Mouse (Mus musculus): ENCODE data around the gene Nek10. TPM values are rescaled to one million over a fixed set of nuclear protein-coding genes. Genes with fewer than 3 reads are reported as not detected.
"Not testable (repeated sequence)": the region's sequence is repeated elsewhere in the genome, so short reads cannot be mapped to it uniquely, and the experiment has no call there.

Gene Nek10
- polyA plus RNA-seq, 1 experiment from 2014 or later: 0.01 TPM

DNA sequence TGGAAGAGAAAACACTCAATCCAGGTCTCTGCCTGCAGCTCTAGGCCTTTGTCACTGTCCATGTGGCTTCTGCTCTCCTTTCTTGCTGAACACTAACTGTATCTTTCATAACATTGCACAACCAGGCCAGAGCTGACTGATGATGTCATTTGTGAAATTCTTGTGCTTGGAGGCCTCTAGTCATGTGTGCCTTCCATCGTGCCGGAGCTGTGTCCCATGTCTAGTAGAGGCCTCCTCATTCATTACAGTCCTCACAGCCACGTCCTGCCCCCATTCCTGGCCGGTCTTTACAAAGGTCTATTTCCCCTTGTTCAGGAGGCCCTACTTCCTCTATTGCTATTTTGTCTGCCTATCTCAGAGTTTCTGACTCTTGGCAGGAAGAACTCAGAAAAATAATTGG is 167.8 kb downstream of the Nek10 start:
- ATAC-seq (replicated peaks; ENCODE audit: low FRiP score, low read depth): no peak
- Histone ChIP-seq H3K9ac (ENCODE audit: low read depth, low read length) (no peak overlapping the region), H3K36me3 (ENCODE audit: insufficient read depth, low read length) (no peaks in the 10 kb centered on the region), H3K4me3 (replicated peaks; ENCODE audit: low read depth, low read length) (no peak overlapping the region), H3K9me3 (replicated peaks; ENCODE audit: low read length) (no peaks in the 10 kb centered on the region), H3K27me3 (ENCODE audit: insufficient read depth, low read length) (no peaks in the 10 kb centered on the region), H3K4me1 (replicated peaks; ENCODE audit: insufficient read depth, low read length) (no peaks in the 10 kb centered on the region), H3K4me2 (ENCODE audit: low read length) (no peak overlapping the region), H3K27ac (no peak overlapping the region)
- 52% methylated on average over 4 of the region's 4 CpGs for WGBS
- DNase-seq (ENCODE audit: low spot score): no peak
- TF ChIP-seq CTCF (IDR thresholded peaks at IDR 0.05; ENCODE audit: low read depth): no peak

DNA sequence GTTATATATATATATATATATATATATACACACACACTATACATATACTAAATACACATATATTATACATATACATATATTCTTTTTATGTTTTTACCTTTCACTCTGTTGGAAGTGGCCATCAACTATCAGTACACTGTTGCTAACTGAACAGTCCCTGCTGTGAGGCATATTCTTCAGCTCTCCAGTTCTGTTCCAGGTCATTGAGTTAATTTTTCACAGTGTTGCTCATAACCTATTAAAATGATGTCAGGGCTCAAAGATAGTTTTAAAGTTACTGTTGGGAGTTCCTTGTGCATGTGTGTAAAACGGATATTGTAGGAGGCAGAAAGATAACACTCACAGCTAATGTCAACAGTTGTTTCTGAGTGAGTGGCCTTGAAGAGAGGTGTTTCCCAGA is 170.9 kb downstream of the Nek10 start:
- ATAC-seq (replicated peaks; ENCODE audit: low FRiP score, low read depth): no peak
- TF ChIP-seq CTCF (IDR thresholded peaks at IDR 0.05; ENCODE audit: low read depth): no peak
- 27% methylated on average over 1 of the region's 1 CpGs for WGBS
- H3K4me1 ChIP-seq (replicated peaks; ENCODE audit: insufficient read depth, low read length): no peaks in the 10 kb centered on the region
- H3K4me3 ChIP-seq (replicated peaks; ENCODE audit: low read depth, low read length): no peak overlapping the region
- no peak for DNase-seq (ENCODE audit: low spot score)
- no peaks in the 10 kb centered on the region for H3K9me3 ChIP-seq (replicated peaks; ENCODE audit: low read length)
- no peak overlapping the region for H3K4me2 ChIP-seq (ENCODE audit: low read length)
- no peak overlapping the region for H3K9ac ChIP-seq (ENCODE audit: low read depth, low read length)
- no peak overlapping the region for H3K27ac ChIP-seq
- H3K36me3 ChIP-seq (ENCODE audit: insufficient read depth, low read length): no peaks in the 10 kb centered on the region
- no peaks in the 10 kb centered on the region for H3K27me3 ChIP-seq (ENCODE audit: insufficient read depth, low read length)

DNA sequence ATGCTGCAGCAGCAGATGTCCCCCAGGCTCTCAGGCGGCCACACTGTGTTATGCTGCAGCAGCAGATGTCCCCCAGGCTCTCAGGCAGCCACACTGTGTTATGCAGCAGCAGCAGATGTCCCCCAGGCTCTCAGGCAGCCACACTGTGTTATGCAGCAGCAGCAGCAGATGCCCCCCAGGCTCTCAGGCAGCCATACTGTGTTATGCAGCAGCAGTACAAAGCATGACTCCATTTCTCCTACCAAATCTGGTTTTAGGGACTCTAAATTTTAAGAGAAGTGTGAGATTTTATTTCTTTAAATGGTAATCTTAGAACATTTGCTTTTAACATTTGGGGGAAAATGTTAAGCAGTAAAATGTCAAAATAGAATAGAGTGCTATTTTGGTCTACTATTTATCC is 180.9 kb downstream of the Nek10 start:
- not testable (repeated sequence) for H3K9me3 ChIP-seq (replicated peaks; ENCODE audit: low read length); H3K4me3 ChIP-seq (replicated peaks; ENCODE audit: low read depth, low read length); H3K27me3 ChIP-seq (ENCODE audit: insufficient read depth, low read length); H3K36me3 ChIP-seq (ENCODE audit: insufficient read depth, low read length); H3K9ac ChIP-seq (ENCODE audit: low read depth, low read length); H3K27ac ChIP-seq; H3K4me1 ChIP-seq (replicated peaks; ENCODE audit: insufficient read depth, low read length); ATAC-seq (replicated peaks; ENCODE audit: low FRiP score, low read depth); DNase-seq (ENCODE audit: low spot score); H3K4me2 ChIP-seq (ENCODE audit: low read length)
- 57% methylated on average over 1 of the region's 1 CpGs for WGBS

DNA sequence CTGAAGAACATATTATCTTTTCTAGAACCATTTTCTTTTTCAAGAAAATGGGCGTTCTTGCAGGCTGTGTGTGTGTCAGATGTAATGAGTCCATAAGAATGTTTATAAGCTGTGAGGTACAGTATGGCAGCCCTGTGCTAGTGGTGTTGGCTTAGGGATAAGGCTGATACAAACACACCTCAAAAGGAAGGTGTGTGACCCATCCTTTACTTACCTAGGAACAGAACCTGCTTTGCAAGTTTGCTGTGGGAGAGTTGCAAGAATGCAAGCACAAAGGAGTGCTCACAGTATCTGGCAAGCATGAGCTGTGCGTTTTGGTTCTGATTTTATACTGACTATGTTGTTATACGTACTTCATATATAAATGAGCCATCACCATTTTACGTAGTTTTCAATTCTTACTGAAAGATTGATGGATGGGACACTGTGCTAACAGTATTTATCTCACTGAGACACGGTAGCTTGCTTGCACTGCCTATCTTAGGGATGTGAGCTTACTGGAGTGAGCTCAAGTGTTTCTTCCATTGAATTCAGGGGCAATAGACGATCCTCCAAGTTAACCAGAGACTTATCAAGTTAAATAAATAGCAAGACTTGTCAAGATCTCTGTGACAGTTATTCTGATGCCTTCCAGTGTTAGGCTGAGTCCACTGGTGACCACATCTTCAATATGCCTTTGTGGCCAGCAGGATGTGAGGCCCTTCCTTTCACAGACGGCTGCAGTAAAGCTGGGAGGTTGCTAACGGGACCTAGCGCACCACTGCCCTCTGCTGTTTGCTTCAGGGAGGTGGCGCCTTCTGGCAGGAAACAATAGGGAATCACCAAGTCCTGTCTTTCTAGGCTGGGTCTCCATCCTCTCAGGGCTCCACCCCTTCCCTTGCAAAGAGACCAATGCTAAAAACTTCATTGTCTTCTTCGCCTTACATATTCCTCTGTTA is 181.8 kb downstream of the Nek10 start:
- peak; percentile 71; the same call in 1 of the 2 replicates for ATAC-seq (replicated peaks; ENCODE audit: low FRiP score, low read depth)
- H3K27ac ChIP-seq: no peak overlapping the region

DNA sequence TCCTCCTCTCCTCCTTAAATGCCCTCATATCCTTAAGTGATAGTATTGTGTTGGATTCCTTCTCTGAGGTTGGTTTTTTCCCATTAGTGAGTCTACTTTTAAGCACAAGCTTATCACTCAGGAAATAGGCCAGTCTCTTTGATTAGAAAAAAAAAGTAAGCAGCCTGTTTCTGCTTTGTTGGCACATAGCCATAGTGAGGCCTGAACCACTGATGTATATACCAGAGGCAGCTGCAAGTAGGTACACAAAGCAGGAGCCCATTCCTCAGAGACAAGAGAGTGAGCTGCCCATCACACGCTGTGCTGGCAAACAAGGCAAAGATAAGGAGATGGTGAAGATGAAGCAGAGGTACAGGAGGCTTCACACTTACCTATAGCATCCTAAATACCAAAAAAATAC is 184.2 kb downstream of the Nek10 start:
- Histone ChIP-seq H3K4me1 (replicated peaks; ENCODE audit: insufficient read depth, low read length) (no peaks in the 10 kb centered on the region), H3K9me3 (replicated peaks; ENCODE audit: low read length) (no peaks in the 10 kb centered on the region), H3K36me3 (ENCODE audit: insufficient read depth, low read length) (no peaks in the 10 kb centered on the region), H3K27ac (no peak overlapping the region), H3K4me2 (ENCODE audit: low read length) (no peak overlapping the region), H3K27me3 (ENCODE audit: insufficient read depth, low read length) (no peaks in the 10 kb centered on the region), H3K9ac (ENCODE audit: low read depth, low read length) (no peak overlapping the region), H3K4me3 (replicated peaks; ENCODE audit: low read depth, low read length) (no peak overlapping the region)
- 58% methylated on average over 1 of the region's 1 CpGs for WGBS
- TF ChIP-seq CTCF (IDR thresholded peaks at IDR 0.05; ENCODE audit: low read depth): no peak
- DNase-seq (ENCODE audit: low spot score) (no peak), ATAC-seq (replicated peaks; ENCODE audit: low FRiP score, low read depth) (no peak)

More for the DNA sequence above, 181.8 kb downstream of the Nek10 start:
- no peaks in the 10 kb centered on the region for H3K36me3 ChIP-seq (ENCODE audit: insufficient read depth, low read length)
- H3K27me3 ChIP-seq (ENCODE audit: insufficient read depth, low read length): no peaks in the 10 kb centered on the region
- 44% methylated on average over 11 of the region's 11 CpGs for WGBS
- H3K4me3 ChIP-seq (replicated peaks; ENCODE audit: low read depth, low read length): no peak overlapping the region
- H3K9ac ChIP-seq (ENCODE audit: low read depth, low read length): no peak overlapping the region
- H3K9me3 ChIP-seq (replicated peaks; ENCODE audit: low read length): no peaks in the 10 kb centered on the region
- H3K4me2 ChIP-seq (ENCODE audit: low read length): no peak overlapping the region
- TF ChIP-seq CTCF (IDR thresholded peaks at IDR 0.05; ENCODE audit: low read depth): peak; percentile 95
- DNase-seq (ENCODE audit: low spot score): peak; percentile 91
- no peaks in the 10 kb centered on the region for H3K4me1 ChIP-seq (replicated peaks; ENCODE audit: insufficient read depth, low read length)

DNA sequence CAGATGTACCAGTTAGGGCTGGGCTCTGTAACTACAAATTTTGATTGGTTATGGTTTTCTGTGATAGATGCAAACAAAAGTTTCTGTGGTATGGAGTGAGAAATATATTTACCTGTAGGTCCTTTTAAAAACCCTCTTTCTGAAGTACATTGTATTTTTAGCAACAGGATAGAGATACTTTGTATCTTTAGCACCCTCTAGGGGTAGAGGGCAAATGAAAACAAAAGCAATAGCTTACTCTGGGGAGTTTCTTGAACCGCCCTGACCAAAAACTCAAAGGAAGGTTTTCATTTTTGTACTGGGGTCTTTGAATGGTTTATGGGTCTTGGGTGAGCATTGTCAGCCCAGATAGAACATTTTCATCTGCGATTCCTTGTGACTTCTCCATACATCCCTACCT is 188.4 kb downstream of the Nek10 start:
- Histone ChIP-seq H3K9me3 (replicated peaks; ENCODE audit: low read length) (no peaks in the 10 kb centered on the region), H3K4me2 (ENCODE audit: low read length) (no peak overlapping the region), H3K9ac (ENCODE audit: low read depth, low read length) (no peak overlapping the region), H3K4me1 (replicated peaks; ENCODE audit: insufficient read depth, low read length) (no peaks in the 10 kb centered on the region), H3K4me3 (replicated peaks; ENCODE audit: low read depth, low read length) (no peak overlapping the region), H3K27me3 (ENCODE audit: insufficient read depth, low read length) (no peaks in the 10 kb centered on the region), H3K36me3 (ENCODE audit: insufficient read depth, low read length) (no peaks in the 10 kb centered on the region), H3K27ac (no peak overlapping the region)
- TF ChIP-seq CTCF (IDR thresholded peaks at IDR 0.05; ENCODE audit: low read depth): peak; percentile 20; the same call in 1 of the 2 replicates
- DNase-seq (ENCODE audit: low spot score) (no peak), ATAC-seq (replicated peaks; ENCODE audit: low FRiP score, low read depth) (no peak)
- WGBS: 74% methylated on average over 2 of the region's 2 CpGs
